Mouse (Mus musculus): ENCODE data around the gene Ldb2.

Ldb2 gene

DNA sequence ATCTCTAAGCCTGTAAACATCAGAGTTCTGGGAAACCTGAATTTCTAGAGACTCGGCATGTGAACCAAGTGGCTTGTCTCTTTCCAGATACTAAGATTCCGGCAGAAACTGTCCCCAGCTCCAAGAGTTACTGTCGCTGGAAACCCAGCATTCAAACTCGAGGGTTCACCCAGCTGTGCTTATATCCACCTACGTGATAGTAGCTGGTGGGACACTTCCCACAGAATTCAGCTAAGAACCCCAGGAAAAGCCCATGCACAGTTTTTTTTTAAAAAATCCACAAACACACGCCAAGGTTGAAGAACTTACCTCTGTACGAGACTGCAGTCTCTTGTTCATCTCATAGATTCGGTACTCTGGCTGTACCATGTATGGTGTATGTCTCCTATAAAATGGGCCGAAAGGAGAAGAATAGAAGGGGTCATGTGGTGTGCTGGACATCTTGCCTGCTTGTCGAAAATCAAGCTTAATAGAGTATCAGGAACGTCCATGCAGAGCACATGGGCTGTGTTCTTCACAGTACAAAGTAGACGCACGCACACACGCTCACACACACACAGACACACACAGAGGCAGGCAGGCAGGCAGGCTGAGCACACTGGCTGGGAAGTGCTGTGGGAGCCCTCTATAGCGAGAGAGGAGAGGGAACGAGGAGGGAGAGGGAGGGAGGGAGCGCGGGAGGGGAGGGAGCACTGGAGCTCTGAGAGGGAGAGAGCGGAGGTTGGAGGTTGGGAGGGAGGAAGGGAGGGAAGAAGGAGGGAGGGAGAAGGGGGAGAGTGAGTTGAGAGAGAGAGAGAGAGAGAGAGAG, at the start of gene Ldb2:
Gene Ldb2 (minus strand): TSS at position 628 of the 808 bp plus-strand sequence.
- peak; percentile 97 for DNase-seq

DNA sequence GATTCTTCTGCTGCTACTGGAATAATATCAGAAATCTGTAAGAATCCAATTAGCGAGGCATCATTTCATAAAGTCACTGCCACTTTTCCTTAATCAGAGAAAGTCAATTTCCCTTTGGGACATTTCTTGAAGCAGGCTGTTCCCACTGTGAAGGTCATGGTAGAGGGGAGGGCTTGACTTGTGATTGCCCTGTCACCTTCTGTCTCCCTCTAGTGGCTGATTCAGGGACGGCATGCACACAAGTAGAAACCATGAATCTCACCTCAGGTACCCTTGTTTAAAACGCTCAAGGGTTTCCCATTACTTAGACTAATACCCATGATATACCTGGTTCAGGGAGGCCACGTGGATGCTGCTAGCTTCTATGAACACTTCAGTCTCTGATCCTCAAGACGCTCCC, 31.8 kb upstream of the Ldb2 start:
- DNase-seq = peak; percentile 83

DNA sequence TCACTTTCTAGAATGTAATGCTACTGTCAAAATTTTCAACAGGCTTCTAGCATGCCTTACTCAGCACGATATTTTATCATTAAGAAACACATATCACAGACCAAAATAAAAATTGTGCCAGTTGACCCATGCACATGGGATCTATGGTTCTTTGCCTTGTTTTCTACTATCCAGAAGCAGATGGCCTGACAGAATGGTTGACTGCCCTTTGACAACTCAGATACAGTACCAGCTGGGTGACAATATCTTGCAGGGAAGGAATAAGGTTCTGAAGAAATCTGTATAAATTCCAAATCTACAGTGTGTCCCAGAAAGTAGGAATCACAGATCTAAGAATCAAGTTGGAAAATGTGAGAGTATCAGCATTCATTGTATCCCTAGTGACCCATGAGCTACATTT, 16.0 kb upstream of the Ldb2 start:
- no peak for DNase-seq

DNA sequence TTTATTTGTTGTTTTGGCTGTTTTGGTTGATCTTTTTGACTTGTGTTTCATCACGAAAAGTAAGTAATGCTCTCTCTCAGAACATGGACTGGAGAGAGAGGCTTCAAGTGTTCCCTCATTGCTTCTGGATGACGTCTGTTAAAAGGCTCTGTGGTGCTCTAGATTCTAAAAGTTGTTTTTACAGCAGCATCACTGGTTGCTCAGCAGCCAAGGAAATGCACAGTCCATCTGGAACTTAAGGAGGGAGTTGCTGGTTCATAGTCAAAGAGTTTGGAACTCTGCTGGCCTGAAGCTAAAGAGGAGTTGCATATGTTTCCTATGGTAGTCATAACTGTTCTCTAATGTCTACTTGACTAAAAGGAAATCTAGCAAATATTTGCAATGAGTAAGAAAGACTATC, 6.5 kb upstream of the Ldb2 start:
- peak; percentile 39 for DNase-seq

DNA sequence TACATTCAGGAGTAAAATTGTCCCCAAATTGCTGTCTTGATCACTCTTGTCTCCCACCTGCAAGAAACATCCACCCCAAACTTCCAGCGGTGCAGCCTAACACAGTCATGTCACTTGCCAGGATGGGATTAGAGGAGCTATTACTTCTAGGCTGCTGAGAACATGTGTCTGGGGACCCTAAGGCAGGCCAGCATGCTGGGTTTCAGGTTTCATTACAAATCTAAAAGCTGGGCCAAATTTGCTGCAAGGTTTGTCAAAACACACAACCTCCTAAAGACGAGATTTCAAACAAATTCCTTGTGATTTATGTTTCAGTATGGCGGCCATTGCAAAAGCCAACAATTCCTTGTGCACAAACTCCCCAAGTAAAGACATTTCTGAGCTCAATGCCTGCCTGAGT, 1.6 kb upstream of the Ldb2 start:
- no peak for DNase-seq

DNA sequence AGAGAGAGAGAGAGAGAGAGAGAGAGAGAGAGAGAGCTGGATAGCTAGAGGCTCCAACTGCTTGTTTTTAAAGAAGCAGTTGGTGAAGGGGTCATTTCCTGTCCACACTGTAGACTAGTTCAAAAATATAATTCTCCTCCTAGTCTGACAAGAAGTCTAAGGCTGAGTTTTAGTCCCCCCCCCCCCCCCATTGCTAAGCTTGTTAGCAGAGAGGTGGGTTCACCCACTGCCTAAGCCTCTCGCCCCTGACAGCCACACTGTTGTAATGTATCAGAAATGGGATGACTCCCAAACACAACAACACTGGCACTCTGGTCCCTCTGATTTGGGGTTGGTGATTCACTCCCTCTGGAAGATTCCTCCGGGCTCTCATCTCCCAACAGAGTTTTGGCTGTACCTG, 381 bp upstream of the Ldb2 start:
- peak; percentile 86 for DNase-seq

DNA sequence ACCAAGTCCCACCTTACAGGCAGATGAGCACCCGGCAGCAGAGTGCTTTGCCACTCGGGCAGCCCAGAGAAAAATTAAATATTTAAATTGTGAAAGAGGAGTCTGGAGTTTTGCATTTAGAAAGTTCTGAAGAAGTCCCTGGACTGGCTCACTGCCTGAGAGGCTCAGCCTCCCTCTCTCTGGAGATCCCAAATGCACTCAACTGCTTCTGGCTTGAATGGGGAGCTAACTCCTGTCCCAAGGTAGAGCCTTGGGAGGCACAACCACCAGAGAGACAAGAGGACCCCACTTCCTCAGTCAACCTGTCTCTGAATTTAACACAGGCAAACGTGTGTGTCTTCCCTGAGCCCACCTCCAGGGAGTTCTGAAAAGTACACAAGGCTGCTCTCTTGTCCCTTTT, 987 bp downstream of the Ldb2 start:
- peak; percentile 87 for DNase-seq

DNA sequence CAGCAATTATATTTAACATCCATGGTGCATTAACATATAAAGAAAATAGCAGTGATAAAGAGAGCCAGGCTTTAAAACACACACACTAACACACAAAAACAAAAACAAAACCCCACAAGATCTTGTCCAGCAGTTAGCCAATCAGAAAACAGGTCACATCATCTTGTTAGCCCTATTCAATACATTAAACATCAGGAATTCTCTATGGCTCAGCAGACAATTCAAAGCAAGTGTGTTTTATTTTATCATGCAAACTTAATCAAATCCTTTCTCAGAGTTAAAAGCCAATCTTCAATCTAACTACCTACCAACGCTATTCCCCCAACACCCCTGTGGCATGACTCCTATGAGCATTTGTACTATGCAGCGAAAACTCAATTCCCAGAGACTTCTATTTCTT, 1.4 kb downstream of the Ldb2 start:
- no peak for DNase-seq

DNA sequence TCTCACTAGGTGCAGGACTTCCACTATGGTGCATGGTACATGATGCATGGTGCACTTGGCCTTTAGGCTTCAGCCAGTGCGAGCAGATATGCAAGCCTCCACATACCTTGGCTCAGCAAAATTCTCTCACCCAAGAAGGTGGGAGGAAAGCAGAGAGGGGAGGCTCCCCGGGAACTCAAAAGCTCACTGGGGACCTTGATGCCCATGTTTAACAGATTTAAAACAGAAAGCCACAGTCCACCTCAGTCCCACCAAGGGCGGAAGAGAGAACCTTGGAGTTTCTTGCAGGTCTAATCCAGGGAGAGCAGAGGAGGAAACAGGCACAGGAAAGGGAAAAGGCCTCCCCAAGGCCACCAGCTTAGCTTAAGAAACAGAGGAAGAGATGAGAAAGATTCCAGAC, 14.9 kb downstream of the Ldb2 start:
- DNase-seq = peak; percentile 92

DNA sequence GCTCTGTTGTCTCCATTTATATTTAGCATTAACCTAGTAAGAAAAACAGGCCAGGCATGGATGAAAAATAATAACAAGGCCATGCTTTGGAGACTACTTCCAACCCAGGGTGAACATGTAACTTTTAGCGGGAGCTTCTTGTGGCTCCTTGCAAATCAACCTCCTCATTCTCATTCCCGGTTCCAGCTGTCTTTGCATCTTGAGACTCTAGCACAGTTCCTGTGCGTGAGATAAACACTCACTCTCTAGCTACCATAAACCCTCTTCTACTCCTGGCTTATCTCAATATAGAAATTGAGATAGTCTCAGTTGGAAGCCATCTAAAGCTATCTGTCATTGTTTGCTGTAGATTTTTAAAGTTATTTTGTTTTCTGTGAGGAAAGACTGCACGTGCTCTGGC, 20.1 kb downstream of the Ldb2 start:
- DNase-seq = no peak

DNA sequence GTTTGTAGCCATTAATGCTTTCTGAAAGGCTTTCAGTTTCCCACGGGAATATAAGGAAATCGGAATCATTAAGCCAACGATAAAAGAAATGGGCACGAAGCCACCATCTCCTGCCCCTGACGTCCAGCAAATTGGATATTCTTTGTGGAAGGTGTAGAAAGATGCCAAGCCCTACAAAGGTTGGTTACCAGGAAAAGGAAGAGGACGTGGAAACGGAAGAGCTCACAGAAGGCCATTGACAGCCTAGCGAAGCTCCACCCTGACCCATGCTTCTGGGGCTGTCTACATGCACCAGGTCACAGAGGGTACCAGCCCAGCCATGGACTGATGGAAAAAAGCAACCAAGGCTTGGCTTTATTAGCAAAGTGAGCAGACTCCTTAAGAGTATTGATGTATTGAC, 31.0 kb downstream of the Ldb2 start:
- DNase-seq = peak; percentile 96

DNA sequence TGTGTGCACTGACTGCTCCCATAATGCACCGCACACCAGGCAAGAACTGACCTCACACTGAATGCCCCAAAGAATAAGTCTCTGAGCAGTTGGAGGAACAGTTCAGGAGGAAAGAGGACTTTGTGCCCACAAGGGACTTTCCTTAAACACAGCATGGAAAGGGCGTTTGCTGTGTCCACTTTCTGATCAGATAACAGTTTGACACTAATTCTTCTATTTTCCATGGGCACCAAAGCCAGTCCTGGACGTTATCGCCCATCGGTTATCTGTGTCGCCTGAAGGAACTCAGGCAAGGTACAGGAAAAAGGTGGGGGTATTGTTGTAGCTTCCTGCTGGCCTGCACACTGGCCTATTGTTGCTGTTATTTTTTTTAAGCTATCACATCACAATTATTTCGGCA, 34.6 kb downstream of the Ldb2 start:
- peak; percentile 98 for DNase-seq

DNA sequence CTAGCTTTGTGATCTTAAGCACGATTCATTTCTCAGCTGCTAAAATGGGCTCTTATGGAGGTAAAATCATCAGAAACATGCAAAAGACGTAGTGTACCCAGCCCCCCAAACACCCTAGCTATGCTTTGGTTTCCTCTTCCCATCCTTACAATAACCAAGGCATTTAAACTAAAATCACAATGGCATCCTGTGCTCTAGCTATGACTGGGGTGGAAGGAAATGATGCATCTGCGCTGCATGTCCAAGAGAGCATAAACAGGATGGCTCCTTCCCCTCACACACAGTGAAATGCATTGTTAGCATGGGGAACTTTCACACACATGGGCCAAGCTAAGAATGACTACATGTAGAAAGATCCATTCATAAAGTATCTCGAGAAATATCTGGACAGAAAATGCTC, 40.3 kb downstream of the Ldb2 start:
- DNase-seq = peak; percentile 91

DNA sequence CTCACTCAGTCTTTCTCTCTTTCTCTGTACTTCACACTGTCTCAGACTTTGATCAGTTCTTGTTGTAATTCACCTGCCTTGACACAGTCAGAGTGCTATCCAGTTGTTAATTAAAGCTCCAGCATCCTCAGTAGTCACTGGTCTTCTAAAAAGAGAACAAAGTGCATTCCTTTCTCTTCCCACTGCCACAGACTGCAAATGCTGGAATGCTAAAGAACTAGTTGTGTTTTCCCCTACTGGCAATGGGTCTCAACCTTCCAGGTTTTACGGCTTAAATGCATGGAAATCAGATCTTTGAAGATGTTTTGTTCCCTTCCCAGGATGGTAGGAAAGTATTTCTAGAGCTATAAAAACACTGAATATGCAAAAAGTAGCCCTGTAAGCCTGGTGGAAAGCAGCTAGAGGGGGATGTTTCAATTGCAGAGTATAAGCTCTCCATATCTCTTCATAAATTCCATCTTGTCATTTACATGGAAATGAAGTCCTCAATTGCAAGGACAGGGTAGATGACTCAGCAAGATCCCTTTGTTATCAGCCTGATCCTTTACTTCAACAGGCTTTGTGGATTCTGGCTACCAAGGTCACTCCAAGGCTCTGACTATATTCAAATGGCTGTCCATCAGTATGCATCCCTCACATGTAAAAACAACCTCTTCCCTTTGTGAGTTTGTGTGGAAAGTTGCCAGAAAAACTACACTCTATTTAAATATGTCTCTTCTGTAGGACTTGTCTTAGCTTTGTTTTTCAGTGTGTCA, 45.1 kb downstream of the Ldb2 start:
- peak; percentile 14 for DNase-seq

DNA sequence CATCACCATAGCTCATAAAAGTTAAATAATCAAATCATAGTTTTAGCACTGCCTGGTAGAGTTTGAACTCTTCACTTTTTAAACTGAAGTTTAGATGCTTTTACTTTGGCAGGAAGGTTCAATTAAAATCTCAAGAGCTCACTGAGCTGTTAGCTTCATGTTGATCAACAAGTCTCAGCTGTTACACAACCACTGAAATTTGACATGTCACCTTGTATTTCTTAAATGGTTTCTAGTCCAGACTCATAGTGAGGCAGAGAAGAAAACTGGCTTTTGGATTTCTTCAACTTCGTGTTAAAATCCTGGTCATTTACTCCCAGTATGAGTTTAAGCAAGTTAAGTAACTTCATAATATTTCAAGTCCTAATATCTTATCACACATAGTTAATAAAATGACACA, 53.8 kb downstream of the Ldb2 start:
- no peak for DNase-seq

DNA sequence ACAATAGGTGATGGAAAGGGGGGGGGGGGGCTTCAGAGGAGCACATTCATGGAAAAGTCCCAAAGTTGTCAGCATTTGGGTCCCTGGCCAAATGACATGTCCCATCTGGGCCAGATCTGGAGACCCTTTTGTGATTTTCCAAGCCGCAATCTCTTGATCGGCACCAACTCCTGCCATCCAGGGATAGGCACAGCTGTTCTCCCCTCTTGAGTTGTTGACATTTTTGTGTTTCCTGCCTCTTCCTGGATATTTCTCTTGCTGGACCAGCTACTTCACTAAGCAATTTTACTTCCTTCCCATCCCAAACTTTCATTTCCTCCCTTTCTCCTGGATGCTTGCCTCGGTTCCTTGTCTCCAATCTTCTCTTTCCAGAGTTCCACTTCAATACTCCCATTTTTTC, 63.1 kb downstream of the Ldb2 start:
- peak; percentile 43 for DNase-seq

DNA sequence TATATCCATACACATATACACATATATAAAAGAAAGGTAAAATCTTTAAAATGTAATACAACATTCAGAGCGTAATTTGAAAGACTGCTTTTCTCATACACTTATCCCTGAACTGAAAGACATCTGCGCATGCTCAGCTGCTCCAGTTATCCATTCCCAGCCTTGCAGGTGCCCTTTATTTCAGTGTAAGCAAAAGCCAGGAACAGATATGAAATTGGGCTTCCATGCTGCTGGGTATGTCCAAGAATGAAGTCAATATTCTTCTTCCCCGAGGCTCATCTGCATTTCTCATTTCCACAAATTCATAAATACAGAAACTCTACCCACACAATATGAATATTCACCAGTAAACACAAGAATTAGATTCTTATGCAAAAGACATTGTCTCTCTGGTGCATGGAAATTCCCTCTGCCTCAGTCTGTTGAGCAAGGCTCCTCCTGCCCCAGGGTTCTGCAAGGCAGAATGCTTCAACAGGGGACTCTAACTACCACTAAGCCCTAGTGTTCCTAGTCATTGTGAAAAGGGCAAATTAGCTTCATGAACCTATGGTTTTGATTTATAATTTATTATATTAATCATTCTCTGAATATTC, 65.3 kb downstream of the Ldb2 start:
- DNase-seq = peak; percentile 48

DNA sequence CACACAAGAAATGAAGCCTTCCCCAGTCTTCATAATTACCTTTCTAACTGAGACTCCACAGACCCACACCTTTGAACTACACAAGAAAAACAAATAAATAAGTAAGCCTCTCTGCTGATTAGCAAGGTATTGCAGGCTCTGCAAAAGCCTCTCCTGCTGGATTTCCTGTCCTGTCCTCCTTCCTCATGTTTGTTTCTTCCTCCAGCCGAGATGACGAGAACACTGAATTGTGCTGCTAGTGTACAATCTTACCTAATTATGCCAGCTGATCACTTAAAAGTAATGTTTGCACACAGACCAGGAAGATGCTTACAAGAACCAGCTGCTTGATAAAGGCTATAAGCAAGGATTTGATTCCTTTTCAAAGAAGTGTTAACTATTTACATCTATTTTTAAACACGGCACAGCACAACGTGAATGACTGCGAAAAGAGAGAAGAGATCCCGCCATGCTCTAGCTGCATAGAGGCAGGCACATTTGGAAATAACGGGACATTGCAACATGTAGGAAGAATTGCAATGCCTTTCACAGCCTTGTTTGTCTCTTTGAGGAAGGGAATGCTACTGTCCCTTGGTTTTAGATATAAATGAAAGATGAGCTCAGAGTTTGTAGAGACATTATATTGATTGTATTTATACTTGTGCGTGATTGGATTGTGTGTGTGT, 69.7 kb downstream of the Ldb2 start:
- DNase-seq = peak; percentile 68

DNA sequence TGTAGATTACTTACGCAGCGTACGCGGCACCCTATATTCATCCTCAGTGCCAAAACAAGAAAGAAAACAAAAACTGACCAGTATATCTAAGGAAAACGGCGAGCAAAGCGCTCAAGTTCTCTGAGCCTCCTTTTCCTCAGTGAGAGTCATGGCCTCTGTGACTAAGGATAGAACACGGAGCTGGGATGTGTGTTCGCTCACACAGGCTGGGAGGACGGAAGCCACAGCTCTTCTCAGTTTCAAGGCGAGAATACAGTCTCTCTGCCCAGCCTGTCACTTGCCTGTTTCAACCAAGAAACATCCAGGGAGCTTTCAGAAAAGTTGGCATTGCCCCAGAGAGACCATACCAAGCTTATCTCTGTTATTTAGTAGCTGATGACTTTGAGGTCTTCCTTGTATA, 71.5 kb downstream of the Ldb2 start:
- DNase-seq = peak; percentile 79

DNA sequence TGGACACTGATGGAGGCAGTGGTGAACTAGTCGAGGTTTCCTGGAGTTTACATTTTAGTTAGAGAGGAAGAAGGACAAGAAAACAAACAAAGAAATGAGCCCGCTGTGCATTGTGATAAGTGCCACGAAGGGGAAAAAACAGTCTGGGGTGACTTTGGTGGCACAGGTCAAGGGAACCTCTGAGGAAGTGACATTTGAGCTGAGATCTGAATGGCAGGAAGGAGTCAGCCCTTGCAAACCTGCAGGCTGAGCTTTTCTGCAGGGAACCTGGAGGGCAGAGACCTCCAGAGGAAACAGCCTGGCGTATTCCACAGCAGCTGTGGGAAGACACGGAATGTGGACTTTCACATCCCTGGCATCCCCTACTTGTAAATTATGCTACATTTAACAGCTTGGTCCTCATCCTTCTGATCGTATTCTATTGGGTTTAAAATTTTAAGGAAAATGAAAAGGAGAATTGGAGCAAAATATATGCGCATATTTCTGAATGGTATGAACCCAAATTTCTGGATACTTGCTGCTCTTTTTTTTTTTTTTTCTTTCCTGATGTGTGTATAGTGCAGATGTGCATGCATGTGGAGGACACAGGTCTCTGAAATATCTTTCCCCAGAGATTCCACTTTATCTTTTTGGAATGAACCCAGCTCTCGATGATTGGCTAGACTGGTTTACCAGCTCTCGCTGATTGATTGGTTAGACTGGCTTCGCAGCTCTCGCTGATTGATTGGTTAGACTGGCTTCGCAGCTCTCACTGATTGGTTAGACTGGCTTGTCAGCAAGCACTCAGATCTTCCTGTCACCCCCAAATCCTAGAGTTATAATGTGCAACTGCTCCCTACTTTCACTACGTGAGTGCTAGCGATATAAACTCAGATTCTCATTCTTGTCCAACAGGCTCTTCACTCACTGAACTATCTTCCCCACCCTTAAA, 72.7 kb downstream of the Ldb2 start:
- peak; percentile 96 for DNase-seq

DNA sequence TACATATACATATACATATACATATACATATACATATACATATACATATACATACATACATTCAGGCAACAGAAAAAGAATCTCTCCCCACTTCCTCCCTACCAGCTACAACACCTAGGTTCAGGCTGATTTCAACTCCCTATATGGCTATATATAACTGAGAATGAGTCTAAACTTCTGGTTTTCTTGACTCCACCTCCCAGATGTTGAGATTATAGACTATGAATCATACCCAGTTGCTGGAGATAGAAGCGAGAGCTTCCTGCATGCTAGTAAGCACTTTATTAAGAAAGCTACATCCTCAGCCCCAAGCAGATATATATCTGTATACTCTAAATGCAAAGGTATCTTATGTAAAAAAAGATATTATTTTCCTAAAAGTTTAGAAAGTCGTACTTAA, 74.0 kb downstream of the Ldb2 start:
- DNase-seq = no peak

DNA sequence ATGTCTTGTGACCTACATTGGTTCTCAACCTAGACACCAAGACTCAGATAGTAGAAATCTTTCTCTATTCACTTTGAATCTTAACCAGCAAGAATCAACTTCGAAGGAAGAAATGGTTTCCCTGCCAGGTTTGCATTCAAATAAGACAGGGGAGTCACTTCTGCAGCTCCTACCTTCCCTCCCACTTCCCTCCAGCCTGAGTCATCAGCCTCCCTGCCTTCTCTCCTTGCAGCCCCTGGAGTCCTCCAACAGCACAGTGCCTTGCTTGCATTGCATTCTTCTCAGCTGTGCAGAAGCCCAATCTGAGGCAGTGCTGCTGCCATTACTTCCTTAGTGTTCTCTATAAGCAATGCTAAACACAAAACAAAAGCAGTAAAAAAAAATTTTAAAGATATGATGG, 79.6 kb downstream of the Ldb2 start:
- DNase-seq = peak; percentile 41
